Mouse (Mus musculus): ENCODE data around the gene Rbm45.

DNA sequence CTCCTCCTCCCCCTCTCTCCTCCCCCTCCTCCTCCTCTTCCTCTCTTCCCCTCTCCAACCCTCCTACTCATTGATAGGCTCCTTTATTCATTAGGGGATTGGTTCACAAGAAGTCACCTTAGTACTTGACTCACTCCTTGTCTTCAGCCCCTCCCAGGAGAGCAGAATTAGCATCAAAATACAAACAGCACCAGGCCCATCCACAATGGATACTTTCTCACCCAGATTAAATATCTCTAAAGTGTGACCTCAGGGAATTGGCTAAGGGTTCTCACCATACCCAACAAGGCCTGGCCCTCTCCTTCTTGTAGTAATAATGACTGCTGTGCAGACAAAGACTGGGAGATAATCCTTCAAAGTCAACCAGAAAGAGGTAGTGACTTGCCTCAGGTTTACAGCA, 30.4 kb downstream of the Rbm45 start:
- TF ChIP-seq CTCF (IDR thresholded peaks at IDR 0.05; ENCODE audit: low read depth) (no peak), EP300 (IDR thresholded peaks at IDR 0.05; ENCODE audit: low read depth) (no peak)

All from heart, postnatal 0 days (tissue).